Mouse (Mus musculus): ENCODE data around the gene Cfap65. TPM values are rescaled to one million over a fixed set of nuclear protein-coding genes. Genes with fewer than 3 reads are reported as not detected.

The Cfap65 gene
- polyA plus RNA-seq, 1 experiment from 2014 or later, result not detected

DNA sequence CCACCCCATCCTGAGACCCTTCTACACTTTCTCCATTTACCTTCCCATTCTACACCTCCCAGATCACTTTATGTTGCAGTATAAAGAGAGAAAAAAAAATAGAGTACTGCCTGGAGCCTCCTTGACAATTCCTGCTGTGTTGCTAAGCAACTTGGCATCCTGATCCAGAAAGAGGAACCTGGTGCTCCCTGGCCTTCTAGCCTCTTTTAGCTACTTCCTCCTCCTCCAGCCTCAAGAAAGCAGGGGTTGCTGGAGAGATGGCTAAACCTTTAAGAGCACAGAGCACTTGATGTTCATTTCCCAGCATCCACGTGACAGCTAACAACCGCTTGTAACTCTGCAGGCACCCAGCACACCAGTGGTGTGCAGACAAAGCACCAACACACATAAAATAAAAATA lies 63.2 kb downstream of the Cfap65 start:
- Histone ChIP-seq H3K36me3 (replicated peaks; ENCODE audit: insufficient read depth, low read length) (no peaks in the 10 kb centered on the region), H3K9ac (replicated peaks) (no peak overlapping the region), H3K4me2 (ENCODE audit: low read depth, low read length) (no peak overlapping the region), H3K27me3 (ENCODE audit: insufficient read depth, low read length) (peaks cover 3% of the 10 kb centered on the region; the same call in 1 of the 2 replicates), H3K9me3 (ENCODE audit: low read length) (no peaks in the 10 kb centered on the region), H3K4me3 (ENCODE audit: low read depth, low read length) (no peak overlapping the region), H3K4me1 (ENCODE audit: insufficient read depth) (no peaks in the 10 kb centered on the region), H3K27ac (ENCODE audit: low read depth) (no peak overlapping the region)
- 31% methylated on average over 2 of the region's 2 CpGs for WGBS (ENCODE audit: insufficient replicate concordance)
- TF ChIP-seq EP300 (IDR thresholded peaks at IDR 0.05; ENCODE audit: low read depth), result no peak
- no peak for TF ChIP-seq CTCF (IDR thresholded peaks at IDR 0.05; ENCODE audit: low read depth)
- ATAC-seq (no peak), DNase-seq (no peak)

DNA sequence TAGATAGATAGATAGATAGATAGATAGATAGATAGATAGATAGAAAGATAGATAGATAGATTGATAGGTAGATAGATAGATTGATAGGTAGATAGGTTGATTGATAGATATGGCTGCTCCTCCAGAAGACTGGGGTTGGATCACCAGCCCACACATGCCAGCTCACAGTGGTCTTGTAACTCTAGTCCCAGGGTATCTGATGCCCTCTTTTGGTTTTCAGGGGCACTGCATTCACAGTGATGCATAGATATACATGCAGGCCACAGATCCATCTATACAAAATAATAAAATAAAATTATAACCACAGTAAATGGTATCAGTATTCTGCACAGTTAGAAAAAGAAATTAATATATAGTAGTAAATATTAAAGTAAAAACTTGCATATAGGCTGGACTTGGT lies 73.6 kb downstream of the Cfap65 start:
- no peaks in the 10 kb centered on the region for H3K4me1 ChIP-seq (ENCODE audit: insufficient read depth)
- no peaks in the 10 kb centered on the region for H3K36me3 ChIP-seq (replicated peaks; ENCODE audit: insufficient read depth, low read length)
- DNase-seq (no peak), ATAC-seq (no peak)
- H3K4me3 ChIP-seq (ENCODE audit: low read depth, low read length), result no peak overlapping the region
- no peak overlapping the region for H3K27ac ChIP-seq (ENCODE audit: low read depth)
- no peak overlapping the region for H3K9ac ChIP-seq (replicated peaks)
- TF ChIP-seq EP300 (IDR thresholded peaks at IDR 0.05; ENCODE audit: low read depth), result no peak
- 0 out of 2 replicates have a peak, but pooled peaks have one; percentile 11 for TF ChIP-seq CTCF (IDR thresholded peaks at IDR 0.05; ENCODE audit: low read depth)
- H3K4me2 ChIP-seq (ENCODE audit: low read depth, low read length), result no peak overlapping the region
- peaks cover 40% of the 10 kb centered on the region for H3K27me3 ChIP-seq (ENCODE audit: insufficient read depth, low read length)
- no peaks in the 10 kb centered on the region for H3K9me3 ChIP-seq (ENCODE audit: low read length)

DNA sequence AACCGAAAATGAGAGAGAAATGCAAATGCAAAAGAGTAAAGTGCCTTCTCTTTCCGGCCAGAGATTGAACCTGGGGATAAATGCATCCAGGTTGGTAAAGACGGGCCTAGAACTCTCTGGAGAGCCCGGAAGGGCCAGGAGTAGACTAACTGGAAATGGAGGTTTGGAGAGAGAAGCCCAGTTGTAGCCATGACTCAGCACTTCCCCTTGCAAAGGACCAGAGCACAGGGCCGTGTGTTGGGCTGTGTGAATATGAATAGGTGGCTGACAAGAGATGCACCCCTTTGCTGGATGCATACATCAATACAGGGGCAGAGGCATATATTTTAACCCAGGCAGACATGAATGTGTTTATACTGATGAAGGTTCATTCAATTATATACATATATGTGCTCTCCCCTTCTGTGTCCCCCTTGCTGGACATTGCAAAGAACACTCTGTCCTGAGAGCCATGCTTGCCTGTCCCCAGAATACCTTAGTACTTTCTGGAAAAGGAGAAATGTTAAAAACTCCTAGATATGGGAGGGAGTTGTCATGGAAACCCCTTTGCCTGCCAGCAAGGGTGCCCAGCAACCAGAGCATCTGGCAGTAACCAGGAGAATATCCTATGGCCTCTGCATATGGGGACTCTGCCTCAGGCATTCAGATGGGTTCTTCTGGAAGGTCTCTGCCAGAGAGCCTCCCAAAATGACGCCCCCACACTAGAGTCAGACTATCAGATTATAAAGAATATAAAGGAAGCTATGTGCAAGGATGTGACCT lies 76.0 kb downstream of the Cfap65 start:
- Histone ChIP-seq H3K4me3 (ENCODE audit: low read depth, low read length) (no peak overlapping the region), H3K27me3 (ENCODE audit: insufficient read depth, low read length) (peaks cover 64% of the 10 kb centered on the region), H3K4me2 (ENCODE audit: low read depth, low read length) (no peak overlapping the region), H3K27ac (ENCODE audit: low read depth) (no peak overlapping the region), H3K4me1 (ENCODE audit: insufficient read depth) (peaks cover 3% of the 10 kb centered on the region; the same call in 1 of the 2 replicates), H3K36me3 (replicated peaks; ENCODE audit: insufficient read depth, low read length) (no peaks in the 10 kb centered on the region), H3K9ac (replicated peaks) (no peak overlapping the region), H3K9me3 (ENCODE audit: low read length) (no peaks in the 10 kb centered on the region)
- DNase-seq, result no peak
- WGBS (ENCODE audit: insufficient replicate concordance), result 35% methylated on average over 6 of the region's 6 CpGs
- no peak for TF ChIP-seq CTCF (IDR thresholded peaks at IDR 0.05; ENCODE audit: low read depth)
- TF ChIP-seq EP300 (IDR thresholded peaks at IDR 0.05; ENCODE audit: low read depth), result no peak
- no peak for ATAC-seq

DNA sequence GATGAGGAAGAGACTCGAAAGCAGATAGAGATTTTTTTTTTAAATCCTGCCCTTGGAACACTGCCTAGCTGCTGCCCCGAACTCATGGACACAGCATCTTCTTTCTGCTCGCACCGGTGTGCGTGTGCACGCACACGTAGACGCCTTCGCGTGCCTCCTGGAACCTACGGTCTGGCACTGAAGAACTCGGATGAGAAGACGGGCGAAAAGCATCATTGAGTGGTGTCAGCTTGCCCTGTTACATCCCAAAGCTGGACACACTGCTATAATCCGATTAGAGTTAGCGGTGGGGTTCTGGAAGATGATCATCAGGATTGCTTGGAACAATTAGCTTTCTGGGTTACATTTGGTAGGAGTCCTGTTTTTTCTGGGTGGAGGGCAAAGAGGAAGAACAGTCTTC lies 76.6 kb downstream of the Cfap65 start:
- WGBS (ENCODE audit: insufficient replicate concordance), result 13% methylated on average over 16 of the region's 16 CpGs
- Histone ChIP-seq H3K9me3 (ENCODE audit: low read length) (no peaks in the 10 kb centered on the region), H3K27ac (ENCODE audit: low read depth) (no peak overlapping the region), H3K4me3 (ENCODE audit: low read depth, low read length) (no peak overlapping the region), H3K27me3 (ENCODE audit: insufficient read depth, low read length) (peaks cover 70% of the 10 kb centered on the region), H3K36me3 (replicated peaks; ENCODE audit: insufficient read depth, low read length) (no peaks in the 10 kb centered on the region), H3K9ac (replicated peaks) (no peak overlapping the region), H3K4me1 (ENCODE audit: insufficient read depth) (peaks cover 3% of the 10 kb centered on the region; the same call in 1 of the 2 replicates), H3K4me2 (ENCODE audit: low read depth, low read length) (no peak overlapping the region)
- DNase-seq, result no peak
- TF ChIP-seq EP300 (IDR thresholded peaks at IDR 0.05; ENCODE audit: low read depth) (no peak), CTCF (IDR thresholded peaks at IDR 0.05; ENCODE audit: low read depth) (no peak)
- no peak for ATAC-seq

DNA sequence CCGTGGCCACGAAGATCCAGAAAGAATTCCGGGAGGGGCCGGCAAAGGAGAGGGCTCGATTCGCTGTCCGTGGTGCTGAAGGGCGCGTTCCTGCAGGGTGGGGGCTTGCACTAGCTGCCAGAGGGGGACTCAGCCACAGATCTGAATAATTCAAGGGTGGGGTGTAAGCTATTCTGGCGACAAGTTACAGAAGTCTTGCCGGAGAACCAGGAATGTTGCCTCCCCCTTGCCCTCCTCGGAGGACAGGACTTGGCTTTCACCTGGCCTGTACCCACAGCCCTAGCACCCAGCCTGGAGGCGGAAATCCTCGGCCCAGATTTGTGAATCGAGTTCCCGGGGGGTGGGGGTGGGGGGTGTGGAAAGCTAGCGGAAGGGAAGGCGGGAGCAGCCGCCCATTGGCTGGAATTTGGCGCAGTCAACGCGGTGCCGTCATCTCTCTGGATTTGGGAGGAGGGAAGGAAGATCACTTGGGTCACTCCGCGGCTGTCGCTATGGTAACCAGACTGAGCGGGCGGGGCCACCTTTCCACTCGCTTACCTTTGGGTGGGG lies 77.2 kb downstream of the Cfap65 start:
- H3K4me3 ChIP-seq (ENCODE audit: low read depth, low read length), result no peak overlapping the region
- WGBS (ENCODE audit: insufficient replicate concordance), result 2% methylated on average over 29 of the region's 29 CpGs

DNA sequence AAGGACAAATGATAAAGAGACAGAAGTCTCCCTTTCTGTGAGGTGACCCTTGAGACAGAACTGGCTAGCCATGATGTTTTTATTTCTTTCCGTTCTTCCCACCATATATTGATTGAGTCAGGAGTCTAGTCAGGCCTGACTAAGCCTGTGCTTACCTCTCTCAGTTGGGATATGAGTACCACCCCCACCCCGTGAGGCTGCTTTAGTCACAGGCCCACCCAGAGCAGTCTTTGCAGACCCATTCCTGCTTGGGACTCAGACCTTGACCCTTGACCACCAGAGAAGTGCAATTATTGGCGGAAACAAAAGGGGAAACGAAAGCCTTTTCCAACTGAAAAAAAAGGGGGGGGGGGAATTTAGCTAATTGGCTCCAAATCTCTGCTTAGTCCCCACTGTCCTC lies 77.7 kb downstream of the Cfap65 start:
- Histone ChIP-seq H3K27ac (ENCODE audit: low read depth) (no peak overlapping the region), H3K9ac (replicated peaks) (no peak overlapping the region), H3K36me3 (replicated peaks; ENCODE audit: insufficient read depth, low read length) (no peaks in the 10 kb centered on the region), H3K4me1 (ENCODE audit: insufficient read depth) (peaks cover 3% of the 10 kb centered on the region; the same call in 1 of the 2 replicates), H3K4me2 (ENCODE audit: low read depth, low read length) (no peak overlapping the region), H3K27me3 (ENCODE audit: insufficient read depth, low read length) (peaks cover 79% of the 10 kb centered on the region), H3K4me3 (ENCODE audit: low read depth, low read length) (no peak overlapping the region), H3K9me3 (ENCODE audit: low read length) (no peaks in the 10 kb centered on the region)
- 6% methylated on average over 4 of the region's 4 CpGs for WGBS (ENCODE audit: insufficient replicate concordance)
- DNase-seq (no peak), ATAC-seq (no peak)
- TF ChIP-seq CTCF (IDR thresholded peaks at IDR 0.05; ENCODE audit: low read depth) (no peak), EP300 (IDR thresholded peaks at IDR 0.05; ENCODE audit: low read depth) (no peak)

More for the DNA sequence above, 77.2 kb downstream of the Cfap65 start:
- Histone ChIP-seq H3K4me2 (ENCODE audit: low read depth, low read length) (no peak overlapping the region), H3K27me3 (ENCODE audit: insufficient read depth, low read length) (peaks cover 74% of the 10 kb centered on the region), H3K4me1 (ENCODE audit: insufficient read depth) (peaks cover 3% of the 10 kb centered on the region; the same call in 1 of the 2 replicates), H3K27ac (ENCODE audit: low read depth) (no peak overlapping the region), H3K9ac (replicated peaks) (no peak overlapping the region), H3K36me3 (replicated peaks; ENCODE audit: insufficient read depth, low read length) (no peaks in the 10 kb centered on the region), H3K9me3 (ENCODE audit: low read length) (no peaks in the 10 kb centered on the region)
- TF ChIP-seq CTCF (IDR thresholded peaks at IDR 0.05; ENCODE audit: low read depth) (no peak), EP300 (IDR thresholded peaks at IDR 0.05; ENCODE audit: low read depth) (no peak)
- DNase-seq, result peak; percentile 49
- no peak for ATAC-seq
